Mouse (Mus musculus): ENCODE measurements around the gene Hexim2. TPM values are rescaled to one million over a fixed set of nuclear protein-coding genes. Genes with fewer than 3 reads are reported as not detected.
A peak's percentile ranks its signal among the peaks of the same experiment; 100 is the strongest.

The Hexim2 gene
- polyA plus RNA-seq, 1 experiment from 2014 or later = 8.7 TPM

DNA sequence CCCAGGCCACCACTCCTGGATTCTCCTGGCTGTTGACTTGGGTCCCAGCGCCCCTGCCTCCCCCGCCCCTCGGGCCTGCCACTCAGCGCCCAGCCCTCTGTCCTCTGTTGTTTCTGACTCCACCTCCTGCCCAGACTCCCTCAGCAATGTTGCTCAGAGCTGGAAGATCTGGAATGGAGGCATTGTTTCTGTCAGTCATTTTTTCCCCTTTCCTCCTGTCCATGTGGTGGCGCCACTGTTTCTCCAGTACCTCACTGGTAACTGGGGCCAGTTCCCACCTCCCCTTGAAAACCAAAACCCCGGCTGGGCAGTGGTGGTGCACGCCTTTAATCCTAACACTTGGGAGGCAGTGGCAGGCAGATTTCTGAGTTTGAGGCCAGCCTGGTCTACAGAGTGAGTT, 29.2 kb downstream of the Hexim2 start:
- Histone ChIP-seq H3K4me2 (ENCODE audit: low read depth, low read length, severe bottlenecking) (no peak overlapping the region), H3K27me3 (ENCODE audit: control insufficient read depth, insufficient read depth, low read length) (no peaks in the 10 kb centered on the region), H3K36me3 (ENCODE audit: control insufficient read depth, insufficient read depth, low read length) (no peaks in the 10 kb centered on the region), H3K4me1 (replicated peaks; ENCODE audit: control insufficient read depth, insufficient read depth, low read length) (no peaks in the 10 kb centered on the region), H3K9me3 (ENCODE audit: control insufficient read depth, low read length) (no peaks in the 10 kb centered on the region), H3K27ac (ENCODE audit: low read depth, low read length) (no peak overlapping the region), H3K4me3 (ENCODE audit: low read depth, low read length) (no peak overlapping the region), H3K9ac (ENCODE audit: low read length) (no peak overlapping the region)
- DNase-seq (ENCODE audit: low spot score) (peak; percentile 49), ATAC-seq (replicated peaks; ENCODE audit: low FRiP score) (no peak)
- 79% methylated on average over 7 of the region's 7 CpGs for WGBS

- 89% methylated on average over 5 of the region's 5 CpGs for WGBS
- Histone ChIP-seq H3K27ac (ENCODE audit: low read depth, low read length) (no peak overlapping the region), H3K4me1 (replicated peaks; ENCODE audit: control insufficient read depth, insufficient read depth, low read length) (no peaks in the 10 kb centered on the region), H3K27me3 (ENCODE audit: control insufficient read depth, insufficient read depth, low read length) (no peaks in the 10 kb centered on the region), H3K4me3 (ENCODE audit: low read depth, low read length) (no peak overlapping the region), H3K36me3 (ENCODE audit: control insufficient read depth, insufficient read depth, low read length) (no peaks in the 10 kb centered on the region), H3K9me3 (ENCODE audit: control insufficient read depth, low read length) (no peaks in the 10 kb centered on the region), H3K9ac (ENCODE audit: low read length) (no peak overlapping the region), H3K4me2 (ENCODE audit: low read depth, low read length, severe bottlenecking) (no peak overlapping the region)
- DNase-seq (ENCODE audit: low spot score) (peak; percentile 49), ATAC-seq (replicated peaks; ENCODE audit: low FRiP score) (no peak)
These were observed 29.9 kb downstream of the Hexim2 start for GRCm38 (mm10) chr11:103162132-103162531.

DNA sequence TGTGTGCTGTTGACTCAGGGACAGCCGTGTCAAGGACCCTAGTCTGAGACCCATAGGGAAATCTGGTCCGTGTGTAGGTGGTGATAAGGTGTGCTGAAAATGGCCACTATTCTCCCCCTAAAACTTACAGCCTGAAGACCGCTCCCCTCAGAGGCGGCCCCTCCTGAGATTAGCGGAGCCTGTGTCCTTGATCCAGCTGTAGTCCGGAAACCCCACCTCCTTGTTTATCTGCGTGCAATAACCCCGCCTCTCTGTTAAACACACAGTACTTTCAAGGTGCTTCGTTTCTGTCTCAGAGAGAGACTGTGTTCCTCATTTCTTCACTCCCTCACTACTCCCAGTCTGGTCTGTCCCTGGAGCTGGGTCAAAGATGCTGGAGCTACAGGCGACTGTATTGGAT, 32.2 kb downstream of the Hexim2 start:
- DNase-seq (ENCODE audit: low spot score) (peak; percentile 33), ATAC-seq (replicated peaks; ENCODE audit: low FRiP score) (no peak)
- peaks cover 4% of the 10 kb centered on the region; the same call in 1 of the 2 replicates for H3K27me3 ChIP-seq (ENCODE audit: control insufficient read depth, insufficient read depth, low read length)
- H3K27ac ChIP-seq (ENCODE audit: low read depth, low read length) = no peak overlapping the region
- H3K4me2 ChIP-seq (ENCODE audit: low read depth, low read length, severe bottlenecking) = no peak overlapping the region
- no peaks in the 10 kb centered on the region for H3K36me3 ChIP-seq (ENCODE audit: control insufficient read depth, insufficient read depth, low read length)
- H3K9me3 ChIP-seq (ENCODE audit: control insufficient read depth, low read length) = no peaks in the 10 kb centered on the region
- H3K4me3 ChIP-seq (ENCODE audit: low read depth, low read length) = no peak overlapping the region
- 30% methylated on average over 10 of the region's 10 CpGs for WGBS
- no peak overlapping the region for H3K9ac ChIP-seq (ENCODE audit: low read length)
- H3K4me1 ChIP-seq (replicated peaks; ENCODE audit: control insufficient read depth, insufficient read depth, low read length) = no peaks in the 10 kb centered on the region

DNA sequence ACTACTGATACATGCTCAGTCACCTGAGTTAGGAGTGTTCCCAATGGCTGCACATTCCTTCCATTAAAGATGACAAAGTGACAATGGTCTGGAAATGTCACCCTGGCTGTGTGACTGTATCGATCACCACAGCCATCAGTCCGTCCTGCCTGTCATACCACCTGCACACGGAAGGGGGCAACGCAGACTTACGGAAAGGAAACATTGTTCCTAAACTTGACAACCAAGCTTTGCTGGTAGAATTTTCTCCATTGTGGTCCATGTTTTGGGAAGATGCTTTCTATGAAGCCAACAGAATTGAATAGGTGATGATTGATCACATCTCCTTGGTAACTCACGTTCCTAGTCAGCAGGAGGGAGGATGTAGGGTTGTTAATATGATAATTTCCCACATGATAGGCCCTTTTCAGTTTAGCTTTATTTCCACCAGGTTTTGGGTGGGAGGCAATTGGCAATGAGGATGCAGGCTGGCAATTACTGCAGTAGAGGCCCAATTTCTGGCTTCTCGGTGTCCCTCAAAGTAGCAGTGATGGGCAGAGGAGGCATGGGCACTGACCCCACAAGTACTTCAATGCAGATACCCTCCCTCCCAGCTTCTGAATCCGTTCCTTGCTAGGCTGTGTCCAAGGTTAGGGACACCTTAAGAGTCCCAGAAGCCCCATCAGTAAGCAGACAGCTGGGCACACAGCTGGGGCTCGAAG, 36.6 kb downstream of the Hexim2 start:
- no peak overlapping the region for H3K4me3 ChIP-seq (ENCODE audit: low read depth, low read length)
- H3K27ac ChIP-seq (ENCODE audit: low read depth, low read length) = no peak overlapping the region
- ATAC-seq (replicated peaks; ENCODE audit: low FRiP score) = no peak
- peaks cover 39% of the 10 kb centered on the region for H3K27me3 ChIP-seq (ENCODE audit: control insufficient read depth, insufficient read depth, low read length)
- H3K4me2 ChIP-seq (ENCODE audit: low read depth, low read length, severe bottlenecking) = no peak overlapping the region
- no peaks in the 10 kb centered on the region for H3K36me3 ChIP-seq (ENCODE audit: control insufficient read depth, insufficient read depth, low read length)
- peaks cover 6% of the 10 kb centered on the region; the same call in 1 of the 2 replicates for H3K4me1 ChIP-seq (replicated peaks; ENCODE audit: control insufficient read depth, insufficient read depth, low read length)
- DNase-seq (ENCODE audit: low spot score) = no peak
- H3K9ac ChIP-seq (ENCODE audit: low read length) = no peak overlapping the region
- no peaks in the 10 kb centered on the region for H3K9me3 ChIP-seq (ENCODE audit: control insufficient read depth, low read length)
- 27% methylated on average over 9 of the region's 9 CpGs for WGBS

- Histone ChIP-seq H3K4me1 (replicated peaks; ENCODE audit: control insufficient read depth, insufficient read depth, low read length) (peaks cover 6% of the 10 kb centered on the region; the same call in 1 of the 2 replicates), H3K9me3 (ENCODE audit: control insufficient read depth, low read length) (no peaks in the 10 kb centered on the region), H3K36me3 (ENCODE audit: control insufficient read depth, insufficient read depth, low read length) (no peaks in the 10 kb centered on the region), H3K9ac (ENCODE audit: low read length) (no peak overlapping the region), H3K4me3 (ENCODE audit: low read depth, low read length) (no peak overlapping the region), H3K4me2 (ENCODE audit: low read depth, low read length, severe bottlenecking) (no peak overlapping the region), H3K27me3 (ENCODE audit: control insufficient read depth, insufficient read depth, low read length) (peaks cover 39% of the 10 kb centered on the region), H3K27ac (ENCODE audit: low read depth, low read length) (no peak overlapping the region)
- WGBS = 83% methylated on average over 5 of the region's 5 CpGs
- no peak for DNase-seq (ENCODE audit: low spot score)
- no peak for ATAC-seq (replicated peaks; ENCODE audit: low FRiP score)
These were observed 37.4 kb downstream of the Hexim2 start for GRCm38 (mm10) chr11:103169664-103170063.

DNA sequence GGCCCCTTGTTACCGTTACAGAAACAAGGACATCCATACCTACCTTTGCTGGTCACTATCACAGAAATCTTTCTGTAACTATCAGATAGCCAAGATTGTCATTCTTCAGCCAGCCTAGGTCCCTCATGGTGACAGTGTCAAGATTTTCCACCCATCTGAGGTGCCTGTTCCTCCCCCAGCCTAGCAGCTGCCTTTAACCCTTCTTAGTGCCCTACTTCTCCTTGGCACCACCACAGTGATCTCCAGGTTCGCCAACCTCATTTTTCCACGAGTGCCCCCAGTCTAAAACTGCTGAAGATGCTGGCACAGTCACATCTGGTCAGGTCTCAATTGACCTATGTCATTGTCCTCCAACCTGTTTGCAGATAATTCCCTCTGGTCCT, 37.9 kb downstream of the Hexim2 start:
- no peak overlapping the region for H3K9ac ChIP-seq (ENCODE audit: low read length)

DNA sequence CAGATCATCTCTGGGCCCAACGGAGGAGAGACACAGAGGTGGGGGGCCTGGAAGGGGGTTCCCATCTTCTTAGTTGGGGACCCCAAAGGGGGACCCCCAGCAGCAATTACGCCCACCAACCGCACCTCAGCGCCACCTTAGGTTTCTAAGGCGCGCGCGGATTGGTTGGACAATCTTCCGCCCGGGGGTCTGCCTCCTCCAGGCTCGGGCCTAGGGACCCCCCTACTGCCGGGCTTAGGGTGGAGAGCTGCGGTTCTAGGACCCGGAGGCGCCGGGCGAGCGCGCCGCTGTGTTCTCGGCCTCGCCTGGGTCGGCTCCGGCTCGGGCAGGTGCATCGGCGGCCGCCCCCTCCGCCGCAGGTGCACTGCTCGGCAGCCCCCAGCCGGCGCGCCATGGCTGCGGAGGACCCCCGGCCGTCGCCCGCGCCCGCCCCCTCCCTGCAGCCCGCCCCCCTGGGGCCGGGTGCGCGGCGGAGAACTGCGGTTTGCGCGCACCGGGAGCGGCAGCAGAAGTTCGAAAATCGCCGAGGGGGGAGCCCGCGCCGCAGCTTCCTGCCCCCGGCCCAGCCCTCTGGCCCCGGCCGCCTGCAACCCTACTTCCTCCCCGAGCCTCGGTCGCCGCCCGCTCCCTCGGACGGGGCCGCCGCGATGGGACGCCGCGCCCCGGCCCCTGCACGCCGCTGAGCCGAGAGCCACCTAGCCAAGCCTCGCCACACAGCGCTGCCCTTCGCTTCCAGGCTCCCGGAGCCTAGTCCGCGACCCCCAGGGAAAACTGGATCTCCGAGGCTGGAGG, 38.5 kb downstream of the Hexim2 start, which contains the start of gene Fmnl1:
Gene Fmnl1 (plus strand): TSS at position 614 of the 792 bp plus-strand sequence.
- Histone ChIP-seq H3K9me3 (ENCODE audit: control insufficient read depth, low read length) (no peaks in the 10 kb centered on the region), H3K9ac (ENCODE audit: low read length) (peak within 1 kb of the TSS; percentile 48), H3K27ac (ENCODE audit: low read depth, low read length) (no peak within 1 kb of the TSS), H3K4me2 (ENCODE audit: low read depth, low read length, severe bottlenecking) (peak within 1 kb of the TSS; percentile 94), H3K4me3 (ENCODE audit: low read depth, low read length) (peak within 1 kb of the TSS; percentile 58), H3K4me1 (replicated peaks; ENCODE audit: control insufficient read depth, insufficient read depth, low read length) (peaks cover 6% of the 10 kb centered on the region; the same call in 1 of the 2 replicates), H3K27me3 (ENCODE audit: control insufficient read depth, insufficient read depth, low read length) (peaks cover 39% of the 10 kb centered on the region), H3K36me3 (ENCODE audit: control insufficient read depth, insufficient read depth, low read length) (no peaks in the 10 kb centered on the region)
- ATAC-seq (replicated peaks; ENCODE audit: low FRiP score) (0 out of 2 replicates have a peak, but pooled peaks have one; percentile 53), DNase-seq (ENCODE audit: low spot score) (peak; percentile 64)
- WGBS = under 1% methylated on average over 50 of the region's 84 CpGs

More for the DNA sequence above, 37.9 kb downstream of the Hexim2 start:
- Histone ChIP-seq H3K4me2 (ENCODE audit: low read depth, low read length, severe bottlenecking) (peak overlapping the region; percentile 94), H3K36me3 (ENCODE audit: control insufficient read depth, insufficient read depth, low read length) (no peaks in the 10 kb centered on the region), H3K4me3 (ENCODE audit: low read depth, low read length) (peak overlapping the region; percentile 58), H3K4me1 (replicated peaks; ENCODE audit: control insufficient read depth, insufficient read depth, low read length) (peaks cover 6% of the 10 kb centered on the region; the same call in 1 of the 2 replicates), H3K27ac (ENCODE audit: low read depth, low read length) (no peak overlapping the region), H3K27me3 (ENCODE audit: control insufficient read depth, insufficient read depth, low read length) (peaks cover 39% of the 10 kb centered on the region), H3K9me3 (ENCODE audit: control insufficient read depth, low read length) (no peaks in the 10 kb centered on the region)
- ATAC-seq (replicated peaks; ENCODE audit: low FRiP score) (no peak), DNase-seq (ENCODE audit: low spot score) (no peak)
- WGBS = 49% methylated on average over 3 of the region's 3 CpGs

- peaks cover 39% of the 10 kb centered on the region for H3K27me3 ChIP-seq (ENCODE audit: control insufficient read depth, insufficient read depth, low read length)
- H3K9me3 ChIP-seq (ENCODE audit: control insufficient read depth, low read length) = no peaks in the 10 kb centered on the region
- H3K27ac ChIP-seq (ENCODE audit: low read depth, low read length) = no peak overlapping the region
- WGBS = under 1% methylated on average over 23 of the region's 23 CpGs
- H3K4me1 ChIP-seq (replicated peaks; ENCODE audit: control insufficient read depth, insufficient read depth, low read length) = peaks cover 6% of the 10 kb centered on the region; the same call in 1 of the 2 replicates
- H3K9ac ChIP-seq (ENCODE audit: low read length) = peak overlapping the region; percentile 48
- H3K4me3 ChIP-seq (ENCODE audit: low read depth, low read length) = peak overlapping the region; percentile 58
- H3K4me2 ChIP-seq (ENCODE audit: low read depth, low read length, severe bottlenecking) = peak overlapping the region; percentile 94
- ATAC-seq (replicated peaks; ENCODE audit: low FRiP score) (0 out of 2 replicates have a peak, but pooled peaks have one; percentile 15), DNase-seq (ENCODE audit: low spot score) (no peak)
- no peaks in the 10 kb centered on the region for H3K36me3 ChIP-seq (ENCODE audit: control insufficient read depth, insufficient read depth, low read length)
These were observed 39.0 kb downstream of the Hexim2 start for GRCm38 (mm10) chr11:103171286-103171620.

Data from forebrain, embryonic 11.5 days (tissue).